ENCODE assay signal across 8 mouse cellular contexts in the genomic region with DNA sequence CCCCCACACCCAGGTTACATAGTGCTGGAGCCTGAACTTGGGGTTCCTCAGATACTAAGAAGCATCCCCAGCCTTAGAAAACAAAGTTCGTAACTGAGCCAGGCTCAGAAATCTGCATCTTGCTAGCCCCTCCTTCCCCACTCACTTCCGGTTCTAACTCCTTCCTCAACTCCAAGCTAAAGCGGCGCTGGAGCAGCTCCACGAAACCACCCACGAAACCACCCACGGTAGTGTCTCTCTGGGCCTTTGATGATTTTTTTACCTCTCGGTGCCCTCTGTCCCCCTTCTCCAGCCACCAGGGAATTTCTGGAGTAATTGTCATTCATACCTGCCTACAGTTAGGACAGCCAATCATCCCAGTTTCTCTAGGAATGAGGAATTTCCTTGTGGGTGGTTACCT. TPM values are rescaled to one million over a fixed set of nuclear protein-coding genes. Genes with fewer than 3 reads are reported as not detected.
DNase-seq lines count a peak whose midpoint lies in the region; ATAC-seq lines count a peak whose summit lies in the region.

Stag1 (plus strand) TSS at position 253 of the 400 bp plus-strand sequence.

- no peak within 1 kb of the TSS for H3K4me3 ChIP-seq in intestine, embryonic 15.5 days (replicated peaks)
- H3K4me3 ChIP-seq in midbrain, embryonic 11.5 days (ENCODE audit: low read depth, low read length): no peak within 1 kb of the TSS

- H3K4me1 ChIP-seq in intestine, embryonic 15.5 days (replicated peaks): no peaks in the 10 kb centered on the region
- no peaks in the 10 kb centered on the region; the same call in 1 of the 2 replicates for H3K4me1 ChIP-seq in midbrain, embryonic 11.5 days (ENCODE audit: control insufficient read depth, insufficient read depth, low read length)

- H3K4me2 ChIP-seq in intestine, embryonic 15.5 days (replicated peaks): no peak within 1 kb of the TSS
- no peak within 1 kb of the TSS for H3K4me2 ChIP-seq in midbrain, embryonic 11.5 days

- ATAC-seq in frontal cortex, adult (ENCODE audit: low TSS enrichment): no peak
- no peak for ATAC-seq in intestine, embryonic 15.5 days
- ATAC-seq in midbrain, embryonic 11.5 days (ENCODE audit: low FRiP score): no peak

- 84% methylated on average over 8 of the region's 8 CpGs for WGBS in intestine, embryonic 15.5 days
- WGBS in midbrain, embryonic 11.5 days: 88% methylated on average over 8 of the region's 8 CpGs

- no peaks in the 10 kb centered on the region for H3K27me3 ChIP-seq in intestine, embryonic 15.5 days (replicated peaks)
- H3K27me3 ChIP-seq in midbrain, embryonic 11.5 days (ENCODE audit: control insufficient read depth, insufficient read depth, low read length): no peaks in the 10 kb centered on the region

- no peak within 1 kb of the TSS for H3K9ac ChIP-seq in intestine, embryonic 15.5 days
- no peak within 1 kb of the TSS for H3K9ac ChIP-seq in midbrain, embryonic 11.5 days (ENCODE audit: low read length)

- H3K9me3 ChIP-seq in intestine, embryonic 15.5 days: no peaks in the 10 kb centered on the region
- H3K9me3 ChIP-seq in midbrain, embryonic 11.5 days (ENCODE audit: control insufficient read depth, low read length): no peaks in the 10 kb centered on the region

- H3K36me3 ChIP-seq in intestine, embryonic 15.5 days: no peaks in the 10 kb centered on the region
- H3K36me3 ChIP-seq in midbrain, embryonic 11.5 days (ENCODE audit: control insufficient read depth, insufficient read depth, low read length): no peaks in the 10 kb centered on the region

- DNase-seq in frontal cortex, adult 2 months (ENCODE audit: extremely low spot score in 1 of 2, low spot score in 1 of 2): no peak
- DNase-seq in adrenal gland, postnatal 36 days: no peak
- no peak for DNase-seq in gastrocnemius, postnatal 36 days
- peak; percentile 23 for DNase-seq in midbrain, embryonic 11.5 days (ENCODE audit: low spot score, missing footprints)
- DNase-seq in right cerebral cortex, postnatal 25 days: no peak
- no peak for DNase-seq in lung, postnatal 36 days

- H3K27ac ChIP-seq in intestine, embryonic 15.5 days: no peak within 1 kb of the TSS
- H3K27ac ChIP-seq in midbrain, embryonic 11.5 days (ENCODE audit: low read depth, low read length): no peak within 1 kb of the TSS

- intact Hi-C loops in gastrocnemius, postnatal 36 days (cut with DNase I): no loop called here

RNA-seq across cellular contexts. Expression of gene Stag1, which starts in this region (rescaled TPM):
- 27.2 and 27.8 TPM in 2 replicates for polyA plus RNA-seq in frontal cortex, adult 2 months (2012; rRNA removed)
- total RNA-seq in adrenal gland, postnatal 36 days (2021): 10 to 100 TPM; 36.0 to 43.8 TPM
- total RNA-seq in gastrocnemius, postnatal 36 days (2021): 10 to 100 TPM; 17.8 to 24.4 TPM
- polyA plus RNA-seq in intestine, embryonic 15.5 days (2015; fragmentation: Nextera tagmentation; extraction: Ambion mirVana): 33.2 and 37.3 TPM in 2 replicates
- 57.1 and 64.3 TPM in 2 replicates for polyA plus RNA-seq in midbrain, embryonic 11.5 days (2014; fragmentation: Nextera tagmentation; extraction: Ambion mirVana)
